Mouse (Mus musculus) CH12.LX (cell line): ENCODE data around the gene Kcnd3.

ENCODE experiments used
- ELF1 ChIP-seq: IDR thresholded peaks from 2 replicates; pipeline ENCODE4 v1.6.1; 2014; ENCODE audit warnings: low read depth, mild to moderate bottlenecking, inconsistent platforms, low read length, improper control_type of control experiment
- ETS1 ChIP-seq: conservative IDR thresholded peaks from 2 replicates; pipeline ENCODE4 v1.6.1; 2012; ENCODE audit warnings: low read depth, mild to moderate bottlenecking, inconsistent platforms, low read length, improper control_type of control experiment, moderate library complexity
- MAFK ChIP-seq: IDR thresholded peaks from 2 replicates; pipeline ENCODE4 v1.6.1; 2011; ENCODE audit warnings: low read length, improper control_type of control experiment; ENCODE audit not compliant: insufficient replicate concordance
- MYC ChIP-seq: IDR thresholded peaks from 2 replicates; pipeline ENCODE4 v1.6.1; 2011; ENCODE audit warnings: low read depth, mild to moderate bottlenecking, improper control_type of control experiment, low read length
- POLR2A ChIP-seq: IDR thresholded peaks from 2 replicates; pipeline ENCODE4 v1.6.1; 2011; ENCODE audit warnings: low read depth, mild to moderate bottlenecking, improper control_type of control experiment, low read length
- USF1 ChIP-seq: IDR thresholded peaks from 2 replicates; pipeline ENCODE4 v1.6.1; 2014; ENCODE audit warnings: low read depth, mild to moderate bottlenecking, inconsistent platforms, low read length, improper control_type of control experiment
- ZNF384 ChIP-seq: IDR thresholded peaks from 2 replicates; pipeline ENCODE4 v1.6.1; 2012; ENCODE audit warnings: low read depth, low read length, improper control_type of control experiment, inconsistent platforms

GRCm38 (mm10) chr3:105712827-105713226 is 260.7 kb downstream of the Kcnd3 start:
- no peak for TF ChIP-seq MYC
- TF ChIP-seq ETS1: no peak
- no peak for TF ChIP-seq ZNF384
- TF ChIP-seq POLR2A: no peak
- no peak for TF ChIP-seq MAFK
- no peak for TF ChIP-seq ELF1
- no peak for TF ChIP-seq USF1
